Mouse (Mus musculus) kidney, postnatal 14 days (tissue): ENCODE results near the gene Pdia5.

Experiments
- DNase-seq: peaks from one replicate; pipeline ENCODE4 v3.0.0; 2022; ENCODE audit warnings: mixed read lengths

Pdia5 gene

GRCm38 (mm10) chr16:35490231-35491070 lies at the start of gene Pdia5:
Gene Pdia5 (minus strand): TSS chr16:35490873.
- DNase-seq: peak; percentile 94

DNA sequence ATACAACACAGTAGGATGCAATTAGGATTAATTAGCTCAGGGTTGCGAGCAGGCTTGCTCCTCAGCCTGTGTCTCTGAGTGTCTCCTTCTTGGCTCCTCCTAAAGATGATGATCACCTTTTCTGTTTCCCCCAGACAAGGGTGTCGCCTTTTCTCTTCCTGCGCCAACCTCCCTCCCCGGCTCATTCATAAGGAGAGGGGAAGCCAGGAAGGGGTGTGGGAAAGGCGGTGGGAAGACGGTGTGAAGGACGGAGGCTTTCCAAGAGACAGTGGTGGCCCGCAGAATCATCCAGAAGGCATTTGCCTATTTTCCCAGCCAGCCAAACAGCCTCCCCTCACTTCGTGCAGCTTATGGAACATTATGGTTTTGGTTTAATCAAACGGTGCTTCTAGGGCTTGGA lies 48.4 kb upstream of the Pdia5 start:
- no peak for DNase-seq

DNA sequence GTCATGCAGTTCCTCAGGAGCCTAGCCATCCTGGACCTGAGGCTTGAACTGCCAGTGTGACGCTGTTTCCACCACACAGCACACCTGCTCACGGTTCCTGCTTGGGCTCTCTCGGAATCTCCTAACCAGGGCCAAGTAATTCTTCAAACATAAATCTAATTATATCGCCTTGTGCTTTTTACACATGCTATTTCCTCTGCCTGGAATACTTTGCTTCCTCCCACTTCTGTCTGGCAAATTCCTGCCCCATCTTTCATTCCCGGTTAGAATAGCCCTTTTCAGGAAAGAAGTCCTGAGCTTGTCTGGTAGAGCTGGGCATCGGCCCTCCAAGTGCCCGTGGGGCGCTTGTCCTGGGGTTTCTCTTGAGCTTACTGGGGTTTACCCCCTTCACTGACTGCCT lies 47.0 kb upstream of the Pdia5 start:
- peak; percentile 21 for DNase-seq

DNA sequence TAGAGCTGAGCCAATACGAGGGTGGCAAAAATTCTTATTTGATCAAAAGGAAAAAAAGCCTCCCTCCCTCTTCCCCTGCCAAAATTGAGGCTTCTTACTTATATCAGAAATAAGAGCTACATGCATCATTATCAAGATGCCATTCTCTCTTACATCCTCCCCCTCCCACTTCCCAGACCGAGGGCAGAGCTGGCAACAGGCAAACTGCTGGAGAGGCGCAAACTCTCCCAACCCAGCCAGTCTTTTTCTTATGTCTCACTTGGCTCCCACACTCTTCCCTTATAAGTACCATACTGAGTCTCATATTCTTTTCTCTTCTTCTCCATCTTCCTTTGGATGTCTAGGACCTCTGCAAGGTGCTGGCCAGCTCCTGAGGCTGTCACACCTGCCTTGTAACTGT lies 44.0 kb upstream of the Pdia5 start:
- no peak for DNase-seq

- DNase-seq: no peak
Observed at GRCm38 (mm10) chr16:35524200-35524599, 33.5 kb upstream of the Pdia5 start.

- DNase-seq: peak; percentile 62
Observed at GRCm38 (mm10) chr16:35519245-35519644, 28.6 kb upstream of the Pdia5 start.

DNA sequence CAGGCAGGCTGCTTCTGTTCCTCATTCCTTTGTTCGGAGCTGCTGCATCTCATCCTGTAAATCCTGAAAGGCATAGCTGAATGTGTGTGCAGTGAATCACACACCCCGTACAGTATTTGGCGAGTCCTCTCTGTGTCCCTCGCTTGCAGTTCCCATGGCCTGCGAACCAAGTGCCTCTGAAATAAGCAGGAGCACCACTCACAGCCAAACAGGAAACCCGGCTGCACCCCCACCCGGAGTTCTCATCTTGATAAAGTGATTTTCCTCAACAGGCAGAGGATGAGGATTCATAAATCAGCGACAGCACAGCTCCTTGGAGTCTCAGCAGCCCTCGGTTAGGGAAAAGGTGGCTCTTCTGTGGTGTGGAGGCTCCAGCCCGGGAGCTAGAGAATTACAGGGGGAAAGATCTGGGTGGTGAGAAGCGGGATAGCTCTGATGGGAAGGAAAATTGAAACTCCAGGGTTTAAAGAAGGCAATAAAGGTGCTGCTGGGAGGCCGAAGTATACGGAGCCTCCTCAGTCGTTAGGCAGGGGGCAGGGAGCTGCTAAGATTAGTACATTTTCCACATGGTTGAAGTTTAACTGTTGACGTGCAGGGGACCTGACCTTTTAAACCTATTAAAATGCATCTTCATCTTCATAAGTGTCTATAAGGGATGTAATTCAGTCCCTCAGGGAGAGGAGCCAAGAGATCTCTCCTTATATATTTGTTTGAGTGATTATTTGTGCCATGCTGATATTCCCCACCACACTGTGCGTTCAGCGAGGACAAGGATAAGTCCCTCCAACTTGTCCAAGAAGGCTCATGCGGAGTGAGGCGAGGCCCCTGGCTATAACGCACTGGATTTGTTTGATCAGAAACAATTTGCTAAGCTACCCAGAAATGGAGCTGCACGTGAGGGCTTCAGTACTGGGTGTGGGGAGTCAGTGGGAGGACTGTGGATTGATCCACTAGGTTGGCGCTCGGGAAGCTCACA lies 27.6 kb upstream of the Pdia5 start:
- peak; percentile 75 for DNase-seq

DNA sequence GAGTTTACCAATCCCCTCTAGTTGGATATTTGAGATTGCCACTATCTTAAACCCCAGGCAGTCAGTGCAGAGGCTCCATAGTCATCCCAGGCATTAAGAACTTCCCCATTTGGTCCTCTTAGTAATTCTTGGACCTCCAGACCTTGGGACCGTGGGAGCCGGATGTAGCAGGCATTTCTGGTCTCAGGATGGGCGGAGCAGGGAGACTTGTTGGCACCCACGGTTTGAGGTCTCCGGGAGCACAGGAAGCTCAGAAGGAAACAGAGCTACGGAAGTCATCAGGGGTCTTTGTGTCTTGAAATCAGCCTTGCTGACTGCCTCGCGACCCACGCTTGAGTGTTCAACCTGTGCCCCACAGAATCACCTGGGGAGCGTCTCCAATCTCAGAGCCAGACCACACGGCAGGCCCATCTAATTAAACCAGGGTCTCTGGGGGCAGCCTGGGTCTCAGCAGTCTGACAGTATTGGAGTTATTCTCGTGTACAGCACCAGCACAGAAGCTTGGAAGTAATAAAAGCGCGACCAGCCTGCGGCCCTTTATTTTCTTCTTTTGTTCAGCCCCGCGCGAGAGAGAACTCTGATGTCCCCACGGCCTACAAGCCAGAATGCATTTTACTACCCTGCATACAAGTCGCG lies 25.4 kb upstream of the Pdia5 start:
- DNase-seq: peak; percentile 62

DNA sequence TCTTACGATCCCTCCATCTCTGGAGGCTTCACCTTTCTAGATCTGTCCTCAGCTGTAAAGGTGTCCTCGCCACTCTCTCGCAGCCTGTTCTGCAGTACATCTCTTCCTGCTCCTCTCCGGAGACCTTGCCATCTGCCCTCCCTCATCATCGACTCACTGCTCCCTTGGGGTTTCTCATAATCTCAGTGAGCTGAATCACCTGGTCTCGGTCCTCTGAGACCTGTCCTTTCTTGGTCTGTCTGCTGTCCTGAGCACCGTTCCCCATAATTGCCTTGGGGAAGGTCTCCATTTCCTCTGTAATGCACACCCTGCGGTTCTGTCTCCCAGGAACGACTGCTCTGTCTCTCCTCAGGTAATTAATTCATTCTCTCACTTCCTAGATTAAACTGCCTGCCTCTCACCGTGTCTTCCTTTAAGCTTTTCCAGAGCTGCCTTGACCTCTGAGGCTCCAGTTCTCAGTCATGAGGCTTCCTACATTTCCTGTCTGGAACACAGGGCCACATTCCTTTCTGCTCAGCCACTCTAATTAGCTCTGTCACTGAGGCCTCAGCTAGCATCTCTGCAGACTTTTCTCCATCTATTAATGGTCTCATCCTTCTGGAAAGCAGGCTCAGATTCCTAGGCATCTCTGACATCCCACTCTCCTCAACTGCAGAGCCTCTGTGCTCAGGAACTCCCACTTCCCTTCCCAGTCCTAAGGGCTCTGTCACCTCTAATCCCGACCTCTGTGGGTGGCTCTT lies 18.8 kb upstream of the Pdia5 start:
- DNase-seq: no peak

DNA sequence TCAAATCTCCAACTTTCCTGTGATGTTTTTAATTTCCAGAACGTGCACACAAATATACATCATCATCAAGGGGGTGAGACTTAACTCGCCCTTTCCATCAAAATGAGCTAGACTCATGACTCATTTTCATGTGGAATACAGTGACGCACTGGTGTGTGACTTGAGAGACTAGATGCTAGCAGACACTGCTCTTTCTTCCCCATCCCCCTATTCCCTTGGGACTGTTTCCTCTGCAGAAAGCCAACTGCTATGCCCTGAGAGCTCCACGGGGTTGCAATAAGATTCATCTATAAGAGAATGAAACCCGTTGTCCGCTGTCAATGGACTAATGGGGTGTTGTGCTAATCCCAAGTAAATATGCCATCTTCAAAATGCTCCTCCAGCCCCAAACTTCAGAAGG lies 17.9 kb upstream of the Pdia5 start:
- no peak for DNase-seq

DNA sequence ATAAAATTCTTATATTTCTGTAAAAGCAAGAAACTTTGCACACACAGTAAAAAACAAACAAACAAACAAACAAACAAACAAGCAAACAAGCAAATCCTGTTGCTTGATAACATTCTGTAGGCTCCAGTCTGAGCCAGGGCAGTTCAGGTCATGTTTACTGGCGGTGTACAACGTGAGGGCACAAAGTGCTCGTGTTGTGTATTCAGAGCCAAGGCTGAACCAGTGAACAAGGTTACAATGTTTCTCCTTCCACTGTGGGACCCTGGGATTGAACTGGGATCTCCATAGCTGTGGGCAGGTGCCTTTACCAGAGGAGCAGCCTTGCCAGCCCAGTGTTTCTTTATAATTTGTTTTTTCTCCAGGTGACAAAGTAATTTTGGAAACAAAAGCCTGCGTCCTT lies 15.1 kb upstream of the Pdia5 start:
- no peak for DNase-seq

DNA sequence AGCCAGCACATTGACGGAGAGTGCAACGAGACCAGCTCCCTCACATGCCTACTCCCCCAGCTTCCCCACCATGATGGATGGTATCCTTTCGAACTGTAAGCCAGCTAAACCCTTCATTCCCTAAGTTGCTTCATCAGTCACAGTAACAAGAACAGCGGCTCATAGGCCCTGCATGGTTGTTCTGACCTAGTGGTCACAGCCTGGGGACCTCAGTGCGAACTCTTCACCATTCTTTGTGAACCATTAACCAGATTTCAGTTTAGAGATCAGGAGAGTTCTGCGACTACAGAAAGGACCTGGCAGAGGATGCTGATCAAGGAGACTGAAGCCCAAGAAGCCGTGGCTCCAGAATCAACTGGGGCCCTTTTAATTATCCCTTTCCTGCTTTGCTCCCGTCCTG lies 13.6 kb upstream of the Pdia5 start:
- DNase-seq: no peak

- no peak for DNase-seq
Observed at GRCm38 (mm10) chr16:35502456-35502855, 11.8 kb upstream of the Pdia5 start.

- no peak for DNase-seq
Observed at GRCm38 (mm10) chr16:35501106-35501760, 10.6 kb upstream of the Pdia5 start.

DNA sequence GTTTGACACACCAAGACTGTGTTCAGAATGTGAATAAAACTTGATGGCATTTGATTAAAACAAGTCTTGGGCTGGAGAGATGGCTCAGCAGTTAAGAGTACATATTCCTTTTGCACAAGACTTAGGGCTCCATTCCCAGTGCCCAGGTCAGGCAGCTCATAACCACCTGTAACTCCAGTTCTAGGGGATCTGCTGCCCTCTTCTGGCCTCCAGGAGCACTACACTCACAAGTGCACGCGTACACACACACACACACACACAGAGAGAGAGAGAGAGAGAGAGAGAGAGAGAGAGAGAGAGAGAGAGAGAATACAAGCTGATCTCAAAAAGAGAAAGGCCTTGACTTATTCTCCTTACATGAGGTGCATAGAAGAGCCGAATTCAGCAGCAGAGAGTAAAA lies 9.7 kb upstream of the Pdia5 start:
- no peak for DNase-seq

DNA sequence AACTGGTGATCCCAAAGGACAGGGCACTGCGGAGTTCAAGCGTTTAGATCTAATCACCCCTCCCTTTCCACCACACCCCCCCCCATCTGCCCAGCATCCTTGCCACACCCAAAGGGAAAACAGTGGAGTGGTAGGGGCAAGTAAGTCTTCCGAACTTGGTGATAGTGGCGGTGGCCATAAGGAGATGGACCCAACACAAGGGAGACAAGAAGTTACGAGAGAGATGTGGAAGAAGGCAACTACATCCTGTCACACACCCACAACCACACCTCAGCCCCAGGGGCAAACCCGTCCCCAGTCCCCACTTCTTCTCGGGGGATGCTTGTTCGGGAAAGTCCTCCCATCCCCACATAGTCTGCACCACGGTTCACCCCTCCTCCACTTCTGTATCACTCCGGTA lies 880 bp downstream of the Pdia5 start:
- DNase-seq: no peak

DNA sequence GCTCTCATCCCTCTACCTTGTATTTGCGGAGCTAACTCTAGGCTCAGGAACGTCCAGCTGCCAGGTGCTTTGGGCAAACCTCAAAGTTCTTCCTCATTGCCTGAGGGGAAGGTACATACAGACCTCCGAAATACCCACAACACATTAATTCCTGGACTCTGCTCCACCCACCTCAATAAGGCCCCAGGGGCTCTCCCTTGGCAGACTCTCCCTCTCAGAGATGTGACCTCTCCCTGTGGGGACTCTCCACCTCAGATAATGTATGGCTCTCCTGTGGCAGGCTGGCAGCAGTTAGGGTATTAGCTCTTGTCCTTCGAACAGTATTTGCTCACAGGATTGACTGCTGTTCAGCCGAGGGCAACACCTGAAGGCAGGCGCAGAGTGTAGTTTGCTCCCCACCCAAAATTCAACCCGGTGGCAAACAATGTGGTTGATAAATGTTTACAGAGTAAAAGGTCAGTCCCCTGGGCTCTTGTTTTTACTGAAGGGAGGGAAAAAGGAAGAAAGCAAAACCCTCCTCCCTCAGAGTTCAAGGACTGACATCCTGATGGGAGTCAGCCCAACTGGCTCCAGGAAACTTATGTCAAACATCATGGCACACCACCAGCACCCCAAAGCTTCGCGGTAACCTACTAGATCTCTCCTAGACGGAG lies 1.5 kb downstream of the Pdia5 start:
- DNase-seq: no peak

DNA sequence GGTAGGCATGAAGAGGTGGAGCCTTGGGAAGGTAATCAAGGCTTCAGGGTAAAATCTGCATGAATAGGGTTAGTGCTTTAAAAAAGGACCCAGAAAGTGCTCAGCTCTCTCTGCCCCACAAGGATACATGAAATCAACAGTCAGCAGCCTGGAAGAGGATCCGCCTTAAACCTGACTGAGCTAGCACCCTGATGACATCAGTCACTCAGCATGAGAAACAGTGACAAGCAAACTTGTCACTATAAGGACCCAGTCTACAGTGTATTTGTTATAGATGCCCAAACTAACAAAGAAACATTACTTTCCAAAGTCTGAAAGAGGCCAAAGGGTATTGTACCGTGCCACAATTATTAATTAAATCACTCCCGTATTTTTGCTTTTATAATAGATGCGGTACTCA lies 2.9 kb downstream of the Pdia5 start:
- DNase-seq: no peak

- peak; percentile 63 for DNase-seq
Observed at GRCm38 (mm10) chr16:35487056-35487455, 3.6 kb downstream of the Pdia5 start.

- no peak for DNase-seq
Observed at GRCm38 (mm10) chr16:35485711-35486110, 5.0 kb downstream of the Pdia5 start.

- DNase-seq: no peak
Observed at GRCm38 (mm10) chr16:35484526-35485233, 6.0 kb downstream of the Pdia5 start.
